Mouse (Mus musculus) C2C12 (cell line): Measurements from ENCODE around the gene Hpse2.

ENCODE experiments used
- CTCF ChIP-seq: IDR thresholded peaks from one replicate; pipeline ENCODE4 v1.5.1; 2011; ENCODE audit not compliant: control insufficient read depth, insufficient read depth, insufficient read length
- MAX ChIP-seq: IDR thresholded peaks from one replicate; pipeline ENCODE4 v1.6.1; 2011; ENCODE audit warnings: mild to moderate bottlenecking, control low read depth
- MYOG ChIP-seq: IDR thresholded peaks from one replicate; pipeline ENCODE4 v1.6.1; 2011; ENCODE audit not compliant: control insufficient read depth, insufficient read length; ENCODE audit errors: extremely low read depth
- USF1 ChIP-seq: IDR thresholded peaks from one replicate; pipeline ENCODE4 v1.6.1; 2011; ENCODE audit warnings: low read depth, mild to moderate bottlenecking, control low read depth, moderate library complexity

DNA sequence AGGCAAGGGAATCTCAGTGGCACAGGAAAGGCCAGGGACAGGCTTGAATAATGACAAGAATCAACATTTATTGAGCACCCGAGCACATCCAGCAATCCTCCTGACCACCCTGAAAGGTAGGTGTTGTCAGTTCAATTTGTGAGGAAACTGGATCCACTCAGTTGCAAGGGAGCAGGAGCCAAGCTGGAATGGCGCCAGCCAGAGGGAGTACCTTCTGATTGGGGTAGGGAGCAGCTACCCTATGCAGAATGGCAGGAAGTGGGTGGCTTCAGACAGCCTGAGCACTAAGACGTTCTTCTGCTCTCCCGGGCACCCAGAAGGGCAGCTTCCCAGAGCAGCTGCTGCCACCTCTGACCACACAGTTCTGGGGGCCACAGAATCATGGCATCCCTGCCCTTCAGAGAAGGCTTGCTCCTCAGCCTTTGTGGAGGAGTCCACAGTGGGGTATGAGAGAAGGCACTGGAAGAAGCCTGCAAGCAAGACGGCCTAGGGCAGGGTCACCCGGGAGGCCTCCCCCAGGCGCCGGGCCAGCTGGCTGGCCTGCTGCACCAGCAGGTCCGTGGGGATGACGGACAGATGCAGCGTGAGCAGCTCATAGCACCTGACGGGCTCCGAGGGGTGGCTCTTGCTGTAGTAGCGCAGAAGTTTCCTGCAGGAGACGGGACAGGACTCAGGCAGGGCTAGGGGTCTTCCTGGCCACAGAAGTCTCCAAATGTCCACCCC, 632.8 kb downstream of the Hpse2 start:
- TF ChIP-seq CTCF = no peak
- no peak for TF ChIP-seq USF1
- no peak for TF ChIP-seq MAX
- TF ChIP-seq MYOG = no peak
